Mouse (Mus musculus) heart, adult 8-10 months (tissue): ENCODE results near the gene Dera. TPM values are rescaled to one million over a fixed set of nuclear protein-coding genes. Genes with fewer than 3 reads are reported as not detected.
A peak's percentile ranks its signal among the peaks of the same experiment; 100 is the strongest.

Experiments
- DNase-seq: peaks from one replicate; pipeline ENCODE4 v3.0.0; 2022; ENCODE audit warnings: low spot score
- total RNA-seq, 4 experiments: library from RNA; stranded (reverse); gene quantifications; 2 replicates each; pipeline ENCODE4 v1.2.4; 2022

Gene Dera
- total RNA-seq, 4 experiments from 2014 or later: 3.7 to 11.8 (median 5.5) TPM

DNA sequence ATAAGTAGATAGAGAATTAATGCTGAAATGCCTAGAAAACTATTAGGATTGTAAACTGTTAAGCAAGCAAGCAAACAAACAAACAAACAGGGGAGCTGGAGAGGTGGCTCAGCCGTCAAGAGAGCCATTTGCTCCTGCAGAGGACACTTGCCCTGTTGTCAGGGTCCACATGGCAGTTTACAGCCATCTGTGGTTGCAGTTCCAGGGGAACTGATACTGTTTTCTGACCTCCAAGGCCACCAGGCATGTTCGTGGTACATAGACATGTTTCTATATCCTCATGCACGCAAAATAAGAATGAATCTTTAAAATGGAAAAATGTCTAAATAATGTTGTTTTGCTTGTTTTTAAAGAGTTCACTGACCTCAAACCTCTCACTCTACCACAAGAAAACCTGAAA is 52.0 kb downstream of the Dera start:
- DNase-seq: no peak

DNA sequence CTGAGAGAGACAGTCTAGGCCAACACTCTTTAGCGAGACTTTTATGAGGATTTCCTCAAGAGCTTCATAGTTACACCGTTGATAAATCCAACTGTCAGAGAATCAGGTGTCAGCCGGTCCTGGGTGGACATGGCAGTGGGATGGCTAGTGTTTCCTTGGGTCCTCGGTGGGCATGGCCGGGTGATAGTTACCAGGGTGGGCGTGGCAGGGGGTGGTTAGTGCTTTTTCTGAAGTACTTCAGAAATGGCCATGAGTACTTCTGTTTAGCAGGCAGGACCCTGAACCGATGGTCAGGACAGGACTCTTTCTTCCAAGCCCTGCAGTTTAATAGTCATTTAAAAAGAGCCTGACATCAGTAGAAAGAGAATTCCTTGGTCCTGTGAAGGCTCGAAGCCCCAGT is 52.5 kb downstream of the Dera start:
- no peak for DNase-seq

DNA sequence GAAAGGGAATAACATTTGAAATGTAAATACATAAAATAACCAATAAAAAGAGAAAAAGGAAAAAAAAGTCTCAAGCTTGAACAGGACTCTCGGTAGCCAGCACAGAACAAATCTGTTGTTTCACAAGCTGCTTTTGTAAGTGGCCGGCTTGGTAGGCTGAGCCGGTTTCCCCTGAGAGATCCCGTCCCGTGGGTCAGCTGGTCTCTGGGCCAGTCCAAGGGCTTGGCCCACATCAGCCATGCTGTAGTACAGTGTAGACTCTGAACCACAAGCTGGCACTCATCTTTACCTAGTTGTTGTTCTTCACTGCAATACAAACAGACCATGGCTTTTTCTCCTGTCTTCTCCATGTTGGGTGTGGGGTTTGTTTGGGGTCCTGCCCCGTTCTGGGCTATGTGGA is 53.0 kb downstream of the Dera start:
- no peak for DNase-seq

DNA sequence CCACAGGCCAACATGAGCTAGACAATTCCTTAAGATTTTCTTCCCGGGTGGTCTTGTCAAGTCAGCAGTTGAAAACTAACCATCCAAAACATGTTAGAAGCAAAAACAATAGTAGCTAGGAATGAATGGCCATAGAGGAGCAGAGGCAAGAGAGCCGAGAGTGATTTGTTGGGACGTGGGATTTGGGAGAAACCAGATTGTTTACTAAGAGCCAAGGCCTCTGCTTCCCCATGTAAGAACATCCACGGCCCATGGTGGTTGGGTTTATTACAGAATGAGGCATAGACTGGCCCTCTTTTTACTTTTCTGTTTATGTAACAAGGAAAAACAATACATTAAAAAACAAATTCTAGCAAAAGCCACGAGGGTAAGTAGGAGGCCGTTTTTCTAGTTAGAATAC is 54.4 kb downstream of the Dera start:
- DNase-seq: no peak

DNA sequence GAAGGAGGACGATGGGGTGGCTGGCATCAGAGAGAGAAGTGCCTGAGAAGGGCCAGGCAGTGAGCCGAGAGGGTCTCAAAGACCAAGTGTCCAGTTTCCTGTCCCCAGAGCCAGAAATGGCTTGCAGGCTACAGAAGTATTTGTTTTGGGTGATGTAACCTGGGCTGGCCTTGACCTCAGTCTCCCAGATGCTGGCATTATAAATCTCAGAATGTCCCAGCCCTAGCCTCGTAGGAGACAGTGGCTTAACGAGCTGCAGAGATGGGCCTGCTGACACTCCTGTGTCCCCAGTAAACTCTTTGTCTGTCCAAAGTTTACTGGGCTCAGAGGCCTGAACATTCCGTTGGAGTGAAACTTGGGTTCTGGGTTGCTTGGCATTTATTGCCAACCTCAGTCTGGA is 55.8 kb downstream of the Dera start:
- no peak for DNase-seq

DNA sequence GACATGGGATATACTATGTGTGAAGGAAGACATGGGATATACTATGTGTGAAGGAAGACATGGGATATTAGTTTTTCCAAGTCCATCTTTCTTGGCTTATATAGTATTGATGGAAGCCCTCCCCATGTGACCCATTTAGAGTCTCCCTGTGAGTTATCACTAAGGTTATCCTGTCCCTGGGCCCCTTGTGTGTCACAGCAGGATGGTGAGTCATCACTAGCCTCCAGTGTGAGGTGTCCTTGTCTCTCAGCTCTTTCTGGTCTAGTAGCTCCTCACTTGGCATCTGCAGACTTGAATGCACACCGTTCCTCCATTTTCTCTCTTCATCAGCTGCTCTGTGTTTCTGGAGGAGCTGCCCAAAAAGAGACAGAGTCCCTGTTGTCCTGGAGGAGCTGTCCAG is 59.7 kb downstream of the Dera start:
- DNase-seq: no peak

DNA sequence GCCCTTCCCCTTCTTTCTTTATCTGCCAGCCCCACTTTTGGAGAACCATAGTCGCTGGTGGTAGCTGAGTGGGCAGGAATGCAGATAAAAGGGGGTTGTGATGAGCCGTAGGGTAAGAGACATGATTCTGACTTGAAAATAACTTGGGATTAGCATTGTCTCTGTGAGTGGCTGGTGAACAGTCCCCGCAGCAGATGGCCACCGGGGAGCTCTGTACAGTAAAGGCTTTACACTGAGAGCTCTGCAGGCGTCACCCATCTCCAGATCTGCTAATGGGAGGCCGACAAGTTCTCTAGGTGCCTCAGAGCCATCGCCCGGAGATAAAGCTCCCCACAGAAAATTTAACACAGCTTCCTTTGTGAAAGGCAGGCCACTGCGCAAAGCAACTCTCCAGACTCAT is 62.2 kb downstream of the Dera start:
- DNase-seq: no peak

DNA sequence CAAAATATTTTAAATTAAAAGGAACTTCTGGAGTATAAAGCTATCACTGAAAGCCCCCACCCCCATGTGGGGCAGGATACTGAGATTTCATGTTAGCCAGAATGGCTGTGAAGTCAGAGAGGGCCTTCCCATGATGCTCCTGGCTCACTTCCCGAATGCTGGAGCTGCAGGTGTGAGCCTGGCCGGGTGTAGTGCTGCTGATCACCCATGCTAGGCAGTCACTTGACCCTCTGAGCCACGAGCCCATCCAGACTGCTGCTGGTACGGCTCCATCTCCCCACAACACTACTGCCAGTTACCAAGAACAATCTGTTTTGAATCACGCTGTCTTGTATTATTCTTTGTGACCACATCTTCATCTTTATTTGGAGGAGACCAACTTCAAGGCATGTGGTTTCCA is 68.2 kb downstream of the Dera start:
- DNase-seq: no peak

DNA sequence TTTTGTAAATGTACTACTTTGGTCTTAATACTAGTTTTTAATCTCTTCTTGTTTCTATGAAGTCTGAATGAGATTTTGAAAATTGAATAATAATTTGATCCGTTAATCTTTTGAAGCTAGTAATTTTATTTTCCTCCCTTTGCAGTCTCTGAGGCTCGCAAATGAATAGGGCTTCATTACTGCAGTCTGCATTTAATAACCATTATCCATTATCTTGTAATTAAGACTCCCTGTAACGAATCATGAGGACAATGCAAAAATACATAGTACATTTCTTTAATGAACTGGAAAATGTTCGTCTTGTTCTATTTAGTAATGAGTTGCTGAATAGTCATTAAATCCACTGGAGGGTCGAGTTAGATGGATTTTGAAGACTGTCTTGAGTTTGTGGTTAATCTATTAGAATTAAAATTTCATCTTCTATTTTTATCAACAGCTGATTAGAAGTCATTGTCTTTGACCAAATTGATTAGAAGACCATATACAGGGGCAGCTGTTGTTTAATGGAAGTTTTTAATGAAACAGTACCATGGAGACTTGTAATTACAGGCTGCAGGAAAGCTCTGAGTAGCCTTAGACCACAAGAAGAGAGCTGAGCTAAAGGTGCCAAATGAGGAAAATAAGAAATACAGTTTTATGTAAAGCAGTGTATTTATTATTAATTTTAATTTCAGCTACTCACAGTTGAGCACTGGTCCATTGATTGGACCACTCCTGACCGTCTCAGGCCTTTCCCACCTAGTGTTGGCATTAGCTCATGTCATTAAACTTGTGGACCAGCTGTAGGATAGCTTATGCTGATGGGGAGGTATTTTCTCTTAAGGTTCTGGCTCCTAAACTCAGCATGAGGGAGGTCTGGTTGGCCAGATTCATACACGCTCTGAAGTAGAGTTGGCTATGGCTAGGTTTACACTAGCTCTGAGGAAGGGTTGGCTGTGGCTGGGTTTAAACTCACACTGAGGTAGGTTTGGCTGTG is 70.0 kb downstream of the Dera start:
- no peak for DNase-seq

DNA sequence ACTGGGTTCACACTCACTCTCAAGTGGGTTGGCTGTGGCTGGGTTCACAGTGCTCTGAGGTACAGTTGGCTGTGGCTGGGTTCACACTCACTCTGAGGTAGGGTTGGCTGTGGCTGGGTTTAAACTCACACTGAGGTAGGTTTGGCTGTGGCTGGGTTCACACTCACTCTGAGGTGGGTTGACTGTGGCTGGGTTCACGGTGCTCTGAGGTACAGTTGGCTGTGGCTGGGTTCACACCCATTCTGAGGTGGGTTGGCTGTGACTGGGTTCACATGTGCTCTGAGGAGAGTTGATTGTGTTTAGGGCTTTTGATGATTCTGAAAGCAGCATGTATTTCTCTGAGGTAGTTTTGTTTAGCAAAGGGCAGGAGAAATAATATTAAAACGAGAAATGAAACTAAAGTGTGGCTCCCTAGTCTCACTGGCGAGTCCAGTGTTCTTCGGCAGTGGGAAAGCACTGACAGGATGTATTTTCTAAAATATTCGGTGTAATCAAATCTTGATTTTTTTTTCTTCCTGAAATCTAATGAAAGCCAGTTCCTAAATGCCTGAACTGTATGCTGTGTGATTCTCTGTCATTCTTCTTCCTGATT is 70.8 kb downstream of the Dera start:
- no peak for DNase-seq

DNA sequence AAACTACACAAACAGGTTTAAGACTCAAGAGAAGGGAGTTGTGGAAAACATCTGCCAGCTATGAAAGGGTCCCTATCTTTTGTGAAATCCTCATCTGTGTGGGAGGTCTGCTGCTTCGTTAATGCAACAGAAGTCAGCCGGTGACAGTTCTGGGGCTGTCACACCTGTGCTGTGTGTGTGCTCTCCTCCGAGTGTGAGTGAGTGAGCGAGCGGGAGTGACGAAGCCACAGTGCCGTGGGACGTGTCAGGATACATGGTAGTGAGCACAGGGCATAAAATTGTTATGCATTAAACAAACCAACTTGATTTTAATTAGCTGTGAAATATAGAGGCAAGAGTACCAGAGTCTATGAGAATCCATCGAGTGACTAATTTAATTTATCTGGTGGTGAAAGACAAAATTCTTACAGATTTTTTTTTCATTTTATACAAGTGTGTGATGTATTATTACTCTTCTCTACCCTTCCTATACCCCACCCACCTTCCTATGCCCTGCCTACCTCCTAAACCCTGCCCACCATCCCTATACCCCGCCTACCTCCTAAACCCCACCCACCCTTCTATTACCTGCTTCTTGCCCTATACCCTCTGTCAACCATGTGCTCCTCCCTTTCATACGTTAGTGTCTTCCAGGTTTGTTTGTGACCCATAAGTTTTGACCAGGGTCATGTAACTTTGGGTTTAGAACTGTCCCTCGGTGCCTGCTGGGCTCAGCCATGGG is 74.9 kb downstream of the Dera start:
- DNase-seq: no peak

DNA sequence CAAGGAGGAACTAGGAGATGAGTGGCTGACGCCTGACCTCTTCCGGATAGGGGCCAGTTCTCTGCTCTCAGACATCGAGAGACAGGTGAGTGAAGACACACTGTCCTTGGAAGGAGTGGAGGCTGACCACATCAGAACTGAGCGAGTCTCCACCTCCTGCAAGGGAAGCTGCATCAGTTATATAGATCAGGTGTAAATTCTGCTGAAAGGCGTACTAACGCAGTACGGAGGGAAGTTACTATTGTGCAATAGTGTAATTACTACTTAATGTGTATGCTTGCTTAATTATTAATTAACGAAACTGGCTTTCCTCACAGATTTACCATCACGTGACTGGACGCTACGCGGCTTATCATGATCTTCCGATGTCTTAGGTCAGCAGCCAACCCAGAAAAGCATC is 82.5 kb downstream of the Dera start:
- DNase-seq: no peak

DNA sequence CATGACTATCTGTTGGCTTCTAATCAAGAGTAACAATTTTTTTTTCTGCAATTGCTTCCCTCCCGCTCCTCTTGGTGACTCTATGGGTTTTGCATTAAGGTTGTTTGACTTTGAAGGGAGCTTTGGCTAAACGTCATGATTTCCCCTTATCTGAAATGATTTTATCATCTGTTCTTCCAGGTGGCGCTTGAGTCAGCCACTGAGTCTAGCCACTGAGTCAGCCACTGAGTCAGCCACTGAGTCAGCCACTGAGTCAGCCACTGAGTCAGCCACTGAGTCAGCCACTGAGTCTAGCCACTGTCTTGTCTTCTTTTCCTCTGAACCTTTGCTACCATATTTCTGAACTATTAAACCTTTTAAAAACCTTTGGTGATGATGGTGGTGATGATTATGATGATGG is 89.0 kb downstream of the Dera start:
- DNase-seq: no peak

DNA sequence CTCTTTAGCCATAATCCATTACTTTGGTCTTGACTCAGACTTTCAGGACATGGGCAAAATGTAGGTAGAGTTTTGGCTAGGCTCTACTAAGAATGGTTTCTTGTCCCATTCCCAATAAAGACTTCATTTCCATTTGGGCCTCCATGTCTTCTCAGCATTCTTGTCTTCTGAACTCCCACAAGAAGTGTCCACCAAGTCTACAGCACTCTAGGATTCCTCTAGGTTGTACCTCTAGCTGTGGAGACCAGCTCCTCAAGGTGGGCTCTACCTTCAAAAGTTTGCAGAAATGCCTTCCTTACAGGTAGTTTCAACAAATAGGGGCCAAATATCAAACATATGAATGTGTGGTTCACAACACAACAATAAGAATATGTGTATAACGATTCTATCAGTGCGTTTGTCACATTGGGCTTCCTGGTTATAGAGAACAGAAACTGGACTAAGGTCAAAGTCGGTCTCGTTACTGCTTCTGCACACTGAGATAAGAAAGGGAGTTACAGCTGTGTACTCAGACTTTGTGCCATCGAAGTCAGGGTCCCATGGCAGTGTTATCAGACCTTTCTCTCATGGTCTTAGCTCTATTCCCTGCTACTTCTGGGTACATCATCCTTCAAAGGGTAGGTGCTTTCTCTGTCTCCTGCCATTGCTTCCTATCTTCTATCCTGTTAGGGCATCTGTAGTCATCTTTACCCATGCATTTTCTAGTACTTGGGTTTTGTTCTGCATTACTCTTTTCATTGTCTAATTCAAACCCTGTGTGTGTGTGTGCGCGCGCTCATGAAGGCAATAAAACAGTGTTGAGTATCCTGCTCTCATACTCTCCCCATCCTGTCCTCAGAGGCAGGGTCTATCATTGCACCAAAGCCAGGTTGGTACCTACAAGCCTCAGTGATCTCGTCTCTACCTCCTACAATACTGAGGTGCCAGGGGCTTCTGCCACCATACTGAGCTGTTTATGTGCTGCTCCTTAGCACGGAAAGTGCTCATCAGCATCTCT is 103.2 kb downstream of the Dera start:
- no peak for DNase-seq

DNA sequence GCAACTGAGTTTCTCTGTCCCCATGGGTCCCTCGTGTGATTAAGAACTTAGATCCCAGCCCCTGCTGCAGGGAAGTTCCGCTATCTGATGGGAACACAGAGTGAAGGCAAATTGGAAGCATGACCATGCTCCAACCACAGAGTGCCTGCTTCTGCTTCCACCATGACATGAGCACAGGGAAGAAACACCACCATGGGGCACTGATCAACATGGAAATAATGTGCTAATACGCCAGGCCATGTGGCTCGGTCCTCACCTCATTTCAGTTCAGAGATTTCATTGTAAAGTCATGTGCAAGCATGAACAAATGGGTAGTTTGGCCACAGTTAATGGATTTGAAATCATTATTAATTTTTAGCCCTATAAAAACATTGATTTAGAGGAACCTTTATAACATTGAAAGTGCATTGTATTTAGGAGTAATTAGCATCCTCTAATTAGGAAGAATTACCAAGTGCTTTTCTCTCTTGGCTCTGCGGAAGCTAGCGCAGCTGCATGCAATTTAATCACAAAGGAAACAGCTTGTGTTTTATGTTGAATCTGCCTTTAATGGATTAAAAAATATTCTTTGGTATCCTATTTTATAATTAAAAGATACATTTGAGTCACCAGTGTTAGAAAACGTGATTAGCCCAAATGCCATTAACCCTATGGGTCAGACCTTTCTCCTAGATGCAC is 115.7 kb downstream of the Dera start:
- no peak for DNase-seq

DNA sequence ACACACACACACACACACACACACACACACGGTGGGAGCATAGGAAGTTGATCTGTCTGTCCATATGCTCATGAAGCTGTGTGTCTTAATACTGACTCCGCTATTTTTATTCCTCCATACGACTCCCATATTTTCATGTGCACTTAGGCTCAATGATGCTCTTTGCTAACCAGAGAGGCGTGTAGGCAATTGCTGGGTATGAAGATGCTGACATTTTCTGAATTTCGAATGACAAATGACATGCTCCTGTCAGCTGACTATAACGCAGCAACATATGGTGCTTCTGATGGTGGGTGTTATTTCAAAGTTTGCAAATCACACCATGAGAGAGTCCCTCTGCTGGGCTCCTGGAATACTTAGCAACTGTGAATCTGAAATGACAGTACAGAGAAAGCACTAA is 116.3 kb downstream of the Dera start:
- no peak for DNase-seq

DNA sequence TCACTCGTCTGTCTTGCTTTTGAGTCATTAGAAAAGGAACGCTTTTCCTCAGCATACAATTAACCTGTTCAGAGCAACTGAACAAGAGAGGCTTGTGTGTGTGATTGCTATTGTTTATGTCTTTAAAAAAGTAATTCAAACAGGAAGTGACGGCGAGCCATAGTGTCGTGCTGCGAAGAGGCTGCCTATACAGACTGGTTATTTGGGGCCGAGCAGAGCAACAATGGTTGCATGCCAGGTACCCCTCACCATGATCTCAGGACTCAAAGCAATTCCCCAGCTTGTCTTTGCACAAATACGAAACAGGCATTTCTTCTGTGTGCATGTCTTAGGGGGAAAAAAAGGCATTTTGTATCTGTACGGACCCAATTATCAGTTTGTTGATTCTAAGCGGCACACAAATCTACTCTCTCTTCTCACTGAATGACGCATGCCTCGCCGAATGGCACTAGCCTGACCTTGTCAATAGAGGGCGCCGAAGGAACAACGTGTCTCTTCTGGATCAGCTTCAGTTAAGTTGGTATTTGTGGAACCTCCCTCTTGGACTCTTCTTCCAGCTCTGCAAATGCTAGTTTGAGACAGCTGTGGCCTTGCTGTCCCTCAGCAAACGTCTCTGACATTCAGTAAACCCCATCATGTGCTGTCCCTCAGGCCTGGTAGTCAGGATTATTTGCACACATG is 117.8 kb downstream of the Dera start:
- DNase-seq: peak; percentile 47

DNA sequence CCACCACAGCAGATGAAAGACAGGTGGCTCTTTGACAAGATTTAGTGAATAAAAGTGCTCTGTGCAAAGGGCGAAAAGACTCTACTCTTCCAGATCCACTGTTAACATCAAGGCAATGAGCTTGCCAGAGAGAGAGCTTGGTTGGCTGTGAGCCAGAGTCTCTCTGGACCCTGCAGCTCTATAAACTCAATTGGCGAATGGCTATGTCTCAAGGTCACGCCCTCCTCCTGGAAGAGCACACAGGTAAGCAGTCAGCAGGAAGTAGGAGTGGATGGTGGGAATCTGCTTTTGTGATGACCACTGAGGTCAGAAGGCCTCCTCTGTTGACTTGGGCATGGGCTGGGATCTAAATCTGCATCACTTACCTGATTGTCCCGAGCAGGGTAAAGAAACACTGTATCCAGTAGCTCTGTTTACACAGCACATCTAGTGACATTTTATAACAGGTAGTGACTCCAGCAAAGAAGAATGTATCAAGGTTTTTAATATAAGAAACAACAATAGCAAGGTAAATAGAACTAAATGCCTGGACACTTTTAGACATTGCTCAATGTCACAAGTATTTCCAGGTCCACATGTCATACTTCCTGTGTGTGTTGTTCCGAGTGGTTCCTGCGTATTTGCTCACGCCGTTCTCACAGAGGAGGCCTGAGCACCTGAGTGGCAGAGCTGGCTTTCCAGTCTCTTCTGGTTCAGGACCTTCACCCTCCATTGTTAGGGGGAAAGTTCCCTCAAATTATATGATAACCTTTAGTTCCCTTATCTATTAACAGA is 120.3 kb downstream of the Dera start:
- DNase-seq: no peak

DNA sequence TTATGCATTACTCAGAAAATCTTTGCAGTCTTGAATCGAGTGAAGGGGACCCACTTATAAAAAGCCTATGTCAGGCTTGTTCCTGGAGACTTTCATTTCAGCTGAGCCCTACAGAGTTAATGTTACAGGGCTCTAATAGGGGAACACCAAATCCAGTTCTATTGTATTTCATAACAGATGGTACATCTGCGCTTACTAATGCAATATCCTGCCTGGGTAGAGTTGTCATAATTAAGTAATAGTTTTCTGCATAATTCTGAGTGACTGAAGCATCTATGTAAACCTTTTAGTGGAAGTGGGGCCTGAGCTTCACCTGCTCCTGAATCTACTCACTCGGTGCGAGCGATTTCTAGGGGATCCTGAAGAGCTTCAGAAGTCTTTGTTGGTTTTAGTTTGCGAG is 131.3 kb downstream of the Dera start:
- DNase-seq: no peak
